Mouse (Mus musculus) embryonic facial prominence, embryonic 12.5 days (tissue): ENCODE measurements around the gene Megf11. TPM values are rescaled to one million over a fixed set of nuclear protein-coding genes. Genes with fewer than 3 reads are reported as not detected.

Experiments
- ATAC-seq: fragments of 200-750 bp; cut with Nextera tagmentation; 2 replicates; pipeline ENCODE4 v1.8.0; 2017; ENCODE audit not compliant: insufficient number of reproducible peaks, insufficient read depth, low FRiP score, low TSS enrichment
- H3K27ac ChIP-seq: fragments of 300-500 bp; sonication (generic); 2 replicates; pipeline ENCODE4 v1.5.1; 2016; ENCODE audit warnings: mild to moderate bottlenecking
- H3K27me3 ChIP-seq: fragments of 300-500 bp; sonication (generic); 2 replicates; pipeline ENCODE4 v1.6.1; 2016; ENCODE audit warnings: mild to moderate bottlenecking, moderate library complexity
- H3K36me3 ChIP-seq: fragments of 300-500 bp; sonication (generic); 2 replicates; pipeline ENCODE4 v1.6.1; 2016; ENCODE audit warnings: mild to moderate bottlenecking
- H3K4me1 ChIP-seq: fragments of 300-500 bp; sonication (generic); 2 replicates; pipeline ENCODE4 v1.6.1; 2016
- H3K4me2 ChIP-seq: fragments of 300-500 bp; sonication (generic); replicated peaks from 2 replicates; pipeline ENCODE4 v1.6.1; 2016; ENCODE audit warnings: mild to moderate bottlenecking, moderate library complexity
- H3K4me3 ChIP-seq: fragments of 300-500 bp; sonication (generic); 2 replicates; pipeline ENCODE4 v1.5.1; 2016; ENCODE audit warnings: mild to moderate bottlenecking
- H3K9ac ChIP-seq: fragments of 300-500 bp; sonication (generic); 2 replicates; pipeline ENCODE4 v1.6.1; 2016; ENCODE audit warnings: mild to moderate bottlenecking, moderate library complexity
- H3K9me3 ChIP-seq: fragments of 300-500 bp; sonication (generic); 2 replicates; pipeline ENCODE4 v1.6.1; 2016; ENCODE audit warnings: mild to moderate bottlenecking, moderate library complexity
- WGBS: fragments of 180-500 bp; shearing (Covaris S2); methylation state at CpG from one replicate; pipeline ENCODE4 v1.1.7; 2016; 5-methylcytosine and 5-hydroxymethylcytosine counted together
- polyA plus RNA-seq: library from polyadenylated mRNA; unstranded; fragments of >200 nt; fragmentation: Nextera tagmentation; extraction: Ambion mirVana; gene quantifications from 2 replicates; pipeline ENCODE4 v1.2.1, GENCODE M21; 2016

The Megf11 gene
- polyA plus RNA-seq, result 1.1 and 1.2 TPM in 2 replicates

DNA sequence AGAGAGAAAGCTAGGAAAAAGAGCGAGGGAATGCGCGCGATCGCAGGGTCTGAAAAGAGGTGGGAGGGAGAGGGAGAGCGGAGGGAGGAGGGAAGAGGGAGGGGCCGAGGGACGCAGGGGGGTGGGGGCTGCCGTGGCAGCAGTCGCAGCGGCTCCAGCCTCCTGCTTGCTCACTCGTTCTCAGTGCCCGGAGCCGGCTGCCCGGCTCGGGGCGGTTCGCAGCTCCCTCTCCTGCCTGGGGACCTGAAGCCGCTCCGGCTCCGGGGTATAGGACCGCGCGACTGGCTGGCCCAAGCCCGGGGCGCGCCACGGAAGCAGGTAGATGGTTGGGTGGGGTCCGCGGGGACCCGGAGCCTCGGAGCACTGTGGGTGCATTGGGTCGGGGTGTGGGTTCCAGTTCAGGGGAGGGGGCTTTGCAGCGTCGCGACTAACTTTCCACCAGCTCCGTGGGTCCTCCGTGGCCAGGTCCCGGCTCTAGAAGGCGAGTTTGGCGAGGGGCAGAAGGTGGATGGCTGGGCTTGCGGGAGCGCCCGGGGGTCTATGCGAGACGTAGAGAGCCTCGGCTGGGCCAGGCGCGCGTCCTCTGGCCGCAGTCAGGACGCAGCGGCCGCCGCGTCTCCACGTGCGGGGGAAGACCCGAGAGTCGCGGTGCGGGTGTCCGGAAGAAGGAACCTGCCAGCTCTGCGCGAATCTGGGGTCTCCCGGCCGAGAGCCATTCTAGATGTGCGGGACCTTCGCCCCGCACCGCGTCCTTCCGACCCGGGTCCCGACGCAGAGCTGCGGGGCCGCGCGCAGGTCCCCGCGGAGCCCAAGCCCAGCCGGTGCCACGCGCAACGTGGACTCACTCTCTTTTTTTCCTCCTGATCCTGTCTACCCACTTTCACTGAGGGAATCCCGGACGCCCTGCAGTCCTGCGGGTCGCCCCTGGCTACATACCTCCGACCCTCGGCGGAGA is at the start of gene Megf11:
Gene Megf11 (plus strand): TSS at position 116 of the 955 bp plus-strand sequence.
- Histone ChIP-seq H3K4me2 (peak within 1 kb of the TSS; percentile 100), H3K27me3 (peaks cover 65% of the 10 kb centered on the region), H3K4me1 (peaks cover 14% of the 10 kb centered on the region), H3K9ac (peak within 1 kb of the TSS; percentile 51), H3K27ac (no peak within 1 kb of the TSS), H3K4me3 (peak within 1 kb of the TSS; percentile 62), H3K9me3 (no peaks in the 10 kb centered on the region), H3K36me3 (no peaks in the 10 kb centered on the region)
- peak; percentile 73; the same call in 1 of the 2 replicates for ATAC-seq
- under 1% methylated on average over 87 of the region's 93 CpGs for WGBS

GRCm38 (mm10) chr9:64335825-64336224 is 49.6 kb upstream of the Megf11 start:
- WGBS, result 81% methylated on average over 6 of the region's 6 CpGs
- Histone ChIP-seq H3K27me3 (no peaks in the 10 kb centered on the region), H3K36me3 (peaks cover 8% of the 10 kb centered on the region; the same call in 1 of the 2 replicates), H3K9me3 (no peaks in the 10 kb centered on the region), H3K4me3 (no peak overlapping the region), H3K4me2 (no peak overlapping the region), H3K27ac (no peak overlapping the region), H3K4me1 (peaks cover 9% of the 10 kb centered on the region; the same call in 1 of the 2 replicates), H3K9ac (no peak overlapping the region)
- no peak for ATAC-seq

- H3K4me2 ChIP-seq, result peak overlapping the region; percentile 56
- H3K9me3 ChIP-seq, result no peaks in the 10 kb centered on the region
- peaks cover 8% of the 10 kb centered on the region; the same call in 1 of the 2 replicates for H3K36me3 ChIP-seq
- 26% methylated on average over 8 of the region's 8 CpGs for WGBS
- H3K4me1 ChIP-seq, result peaks cover 9% of the 10 kb centered on the region; the same call in 1 of the 2 replicates
- H3K9ac ChIP-seq, result no peak overlapping the region
- no peaks in the 10 kb centered on the region for H3K27me3 ChIP-seq
- no peak overlapping the region for H3K4me3 ChIP-seq
- no peak overlapping the region for H3K27ac ChIP-seq
- no peak for ATAC-seq
These were observed 46.1 kb upstream of the Megf11 start for GRCm38 (mm10) chr9:64339361-64339760.

- peak overlapping the region; percentile 99 for H3K27ac ChIP-seq
- H3K9me3 ChIP-seq, result no peaks in the 10 kb centered on the region
- peaks cover 8% of the 10 kb centered on the region; the same call in 1 of the 2 replicates for H3K36me3 ChIP-seq
- H3K9ac ChIP-seq, result peak overlapping the region; percentile 93
- no peaks in the 10 kb centered on the region for H3K27me3 ChIP-seq
- WGBS, result 1% methylated on average over 83 of the region's 85 CpGs
- H3K4me2 ChIP-seq, result peak overlapping the region; percentile 56
- peaks cover 9% of the 10 kb centered on the region; the same call in 1 of the 2 replicates for H3K4me1 ChIP-seq
- H3K4me3 ChIP-seq, result peak overlapping the region; percentile 65
- peak; percentile 91 for ATAC-seq
These were observed 44.8 kb upstream of the Megf11 start for GRCm38 (mm10) chr9:64340351-64341253.

DNA sequence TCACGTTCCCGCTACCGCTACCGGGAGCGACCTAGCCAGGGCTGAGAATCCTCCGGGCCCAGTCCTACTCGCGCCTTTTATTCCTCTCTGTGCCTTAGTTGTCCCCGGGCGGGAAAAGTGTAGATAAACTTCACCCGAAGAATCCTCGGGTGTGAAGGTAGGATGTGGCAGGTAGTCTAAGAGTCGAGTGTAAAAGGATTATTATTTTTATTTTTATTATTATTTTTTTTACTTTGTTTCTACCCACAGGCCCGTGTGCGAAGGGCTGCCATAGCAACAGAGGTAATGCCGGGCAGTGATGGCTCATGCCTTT is 44.2 kb upstream of the Megf11 start, which contains the start of gene Dis3l:
Gene Dis3l (minus strand): TSS at position 35 of the 313 bp plus-strand sequence.
- Histone ChIP-seq H3K27ac (peak within 1 kb of the TSS; percentile 99), H3K36me3 (0 out of 2 replicates have a peak, but pooled peaks cover 2% of the 10 kb centered on the region), H3K4me1 (peaks cover 9% of the 10 kb centered on the region; the same call in 1 of the 2 replicates), H3K4me2 (peak within 1 kb of the TSS; percentile 56), H3K9me3 (no peaks in the 10 kb centered on the region), H3K4me3 (peak within 1 kb of the TSS; percentile 65), H3K27me3 (no peaks in the 10 kb centered on the region), H3K9ac (peak within 1 kb of the TSS; percentile 93)
- no peak for ATAC-seq
- 19% methylated on average over 16 of the region's 16 CpGs for WGBS

GRCm38 (mm10) chr9:64341671-64342070 is 43.8 kb upstream of the Megf11 start:
- Histone ChIP-seq H3K4me1 (peaks cover 9% of the 10 kb centered on the region; the same call in 1 of the 2 replicates), H3K9ac (no peak overlapping the region), H3K4me2 (peak overlapping the region; percentile 56), H3K9me3 (no peaks in the 10 kb centered on the region), H3K27me3 (no peaks in the 10 kb centered on the region), H3K36me3 (no peaks in the 10 kb centered on the region), H3K4me3 (peak overlapping the region; percentile 65; the same call in 1 of the 2 replicates), H3K27ac (peak overlapping the region; percentile 99; the same call in 1 of the 2 replicates)
- 84% methylated on average over 8 of the region's 8 CpGs for WGBS
- ATAC-seq, result no peak

DNA sequence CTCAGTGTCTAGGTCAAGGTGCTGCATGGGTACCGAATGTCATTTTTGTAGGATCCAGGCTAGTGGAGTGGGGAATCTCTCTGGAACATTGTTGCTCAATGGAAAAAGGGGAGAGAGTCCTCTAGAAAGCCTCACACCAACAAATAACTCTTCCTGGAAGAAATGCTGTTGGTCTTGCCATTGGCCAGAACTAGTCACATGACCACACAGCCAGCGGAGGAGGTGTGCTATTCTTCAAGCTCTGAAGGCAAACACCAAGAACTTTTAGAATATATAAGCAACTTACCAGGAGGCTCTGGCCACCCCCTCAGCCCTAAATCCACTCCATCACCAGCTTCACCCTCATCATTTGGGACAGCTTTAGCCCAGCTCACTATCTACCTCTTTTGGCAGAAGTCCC is 41.8 kb upstream of the Megf11 start:
- no peaks in the 10 kb centered on the region for H3K9me3 ChIP-seq
- H3K4me2 ChIP-seq, result no peak overlapping the region
- H3K4me1 ChIP-seq, result peaks cover 9% of the 10 kb centered on the region; the same call in 1 of the 2 replicates
- no peaks in the 10 kb centered on the region for H3K27me3 ChIP-seq
- H3K4me3 ChIP-seq, result no peak overlapping the region
- WGBS, result 92% methylated on average over 2 of the region's 2 CpGs
- H3K9ac ChIP-seq, result no peak overlapping the region
- no peak for ATAC-seq
- no peaks in the 10 kb centered on the region for H3K36me3 ChIP-seq
- H3K27ac ChIP-seq, result no peak overlapping the region

DNA sequence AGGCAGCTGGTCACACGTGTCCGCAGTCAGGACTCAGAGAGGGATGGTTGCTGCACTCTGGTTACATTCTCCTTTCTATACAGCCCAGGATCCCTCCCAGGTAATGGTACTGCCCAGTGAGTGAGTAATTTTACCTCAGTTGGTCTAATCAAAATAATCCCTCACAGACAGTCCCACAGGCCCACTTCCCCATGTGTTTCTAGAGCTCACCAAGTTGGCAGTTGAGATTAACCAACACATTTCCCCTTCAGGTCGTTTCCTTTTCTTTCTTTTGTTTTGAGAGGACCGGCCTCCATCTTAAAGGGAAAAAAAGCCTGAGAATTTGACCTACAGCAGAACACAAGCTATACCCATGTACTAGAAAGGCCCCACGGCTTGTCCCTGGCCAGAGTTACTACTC is 39.5 kb upstream of the Megf11 start:
- Histone ChIP-seq H3K27ac (no peak overlapping the region), H3K36me3 (no peaks in the 10 kb centered on the region), H3K9ac (no peak overlapping the region), H3K9me3 (no peaks in the 10 kb centered on the region), H3K27me3 (no peaks in the 10 kb centered on the region), H3K4me3 (no peak overlapping the region), H3K4me1 (no peaks in the 10 kb centered on the region), H3K4me2 (no peak overlapping the region)
- WGBS, result 56% methylated on average over 5 of the region's 5 CpGs
- ATAC-seq, result no peak

- H3K27ac ChIP-seq, result no peak overlapping the region
- no peak overlapping the region for H3K4me2 ChIP-seq
- H3K4me3 ChIP-seq, result no peak overlapping the region
- WGBS, result 0% methylated on average over 1 of the region's 1 CpGs
- no peaks in the 10 kb centered on the region for H3K27me3 ChIP-seq
- no peaks in the 10 kb centered on the region for H3K4me1 ChIP-seq
- H3K9me3 ChIP-seq, result no peaks in the 10 kb centered on the region
- H3K36me3 ChIP-seq, result no peaks in the 10 kb centered on the region
- ATAC-seq, result no peak
- no peak overlapping the region for H3K9ac ChIP-seq
These were observed 38.0 kb upstream of the Megf11 start for GRCm38 (mm10) chr9:64347377-64347776.

GRCm38 (mm10) chr9:64349490-64349889 is 35.9 kb upstream of the Megf11 start:
- H3K27me3 ChIP-seq, result no peaks in the 10 kb centered on the region
- no peaks in the 10 kb centered on the region for H3K36me3 ChIP-seq
- no peak overlapping the region for H3K9ac ChIP-seq
- H3K9me3 ChIP-seq, result no peaks in the 10 kb centered on the region
- WGBS, result 49% methylated on average over 5 of the region's 5 CpGs
- H3K4me1 ChIP-seq, result no peaks in the 10 kb centered on the region
- H3K4me3 ChIP-seq, result no peak overlapping the region
- H3K27ac ChIP-seq, result no peak overlapping the region
- no peak overlapping the region for H3K4me2 ChIP-seq
- no peak for ATAC-seq

DNA sequence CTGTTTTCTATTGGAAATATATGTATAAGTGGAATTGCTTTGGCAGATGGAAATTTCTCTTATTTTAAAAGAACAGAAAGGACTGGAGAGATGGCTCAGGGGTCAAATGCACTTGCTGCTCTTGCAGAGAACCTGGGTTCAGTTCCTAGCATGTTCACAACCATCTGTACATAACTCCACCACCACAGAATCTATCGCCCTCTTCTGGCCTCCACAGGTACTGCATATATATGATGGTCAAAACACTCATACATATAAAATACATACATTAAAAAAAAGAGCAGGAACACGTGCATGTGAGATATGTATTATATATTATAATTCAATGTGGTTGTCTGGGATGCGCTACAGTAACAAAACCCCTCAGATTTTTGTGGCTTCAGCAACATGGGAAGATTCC is 34.2 kb upstream of the Megf11 start:
- H3K9me3 ChIP-seq, result no peaks in the 10 kb centered on the region
- H3K27me3 ChIP-seq, result no peaks in the 10 kb centered on the region
- H3K4me2 ChIP-seq, result no peak overlapping the region
- 36% methylated on average over 3 of the region's 3 CpGs for WGBS
- no peak for ATAC-seq
- H3K27ac ChIP-seq, result no peak overlapping the region
- no peaks in the 10 kb centered on the region for H3K4me1 ChIP-seq
- no peaks in the 10 kb centered on the region for H3K36me3 ChIP-seq
- H3K4me3 ChIP-seq, result no peak overlapping the region
- H3K9ac ChIP-seq, result no peak overlapping the region
